Mouse (Mus musculus) liver, adult 2 months (tissue): ENCODE results near the gene Lmntd1.

Experiments
- CTCF ChIP-seq: fragments of 200-500 bp; IDR thresholded peaks from 2 replicates; pipeline ENCODE4 v1.5.1; 2011; ENCODE audit warnings: low read depth, low read length, control low read depth
- POLR2A ChIP-seq: fragments of 200-500 bp; IDR thresholded peaks from 2 replicates; pipeline ENCODE4 v1.6.1; 2011; ENCODE audit warnings: low read length, control low read depth; ENCODE audit not compliant: insufficient read depth; ENCODE audit errors: extremely low read depth

- no peak for TF ChIP-seq POLR2A
- no peak for TF ChIP-seq CTCF
These were observed 271.3 kb downstream of the Lmntd1 start for GRCm38 (mm10) chr6:145342836-145343235.
